Mouse (Mus musculus) G1E-ER4 (cell line): ENCODE data around the gene Pnliprp2. TPM values are rescaled to one million over a fixed set of nuclear protein-coding genes. Genes with fewer than 3 reads are reported as not detected.

Experiments used
- GATA1 ChIP-seq: IDR thresholded peaks from one replicate; pipeline ENCODE4 v1.8.0; 2012; ENCODE audit warnings: low read length, inconsistent platforms
- polyA plus RNA-seq: library from polyadenylated mRNA; stranded (reverse); fragments of >175 nt; gene quantifications from 2 replicates; pipeline ENCODE4 v1.2.3, GENCODE M21; 2012

Gene Pnliprp2
- polyA plus RNA-seq, 1 experiment: not detected

GRCm38 (mm10) chr19:58822454-58823200 lies 63.1 kb downstream of the Pnliprp2 start:
- TF ChIP-seq GATA1: no peak

- no peak for TF ChIP-seq GATA1
Observed at GRCm38 (mm10) chr19:58823301-58823700, 63.8 kb downstream of the Pnliprp2 start.

- TF ChIP-seq GATA1: no peak
Observed at GRCm38 (mm10) chr19:58824316-58824715, 64.8 kb downstream of the Pnliprp2 start.

Other genes starting within 250 kb of the Pnliprp2 start
- not detected in 2 replicates for gene Ccdc172, start 247.7 kb upstream of the Pnliprp2 start, polyA plus RNA-seq
- not detected in 2 replicates for gene Pnlip, start 107.2 kb upstream of the Pnliprp2 start, polyA plus RNA-seq
- not detected in 2 replicates for gene Pnliprp1, start 30.8 kb upstream of the Pnliprp2 start, polyA plus RNA-seq
- not detected in 2 replicates for gene 1700019N19Rik, start 34.7 kb downstream of the Pnliprp2 start, polyA plus RNA-seq
- gene Eno4, start 183.7 kb downstream of the Pnliprp2 start, polyA plus RNA-seq: 0.19 and 0.22 TPM in 2 replicates
- gene Hspa12a, start 183.9 kb downstream of the Pnliprp2 start, polyA plus RNA-seq: 0.15 TPM in 1 of 2 replicates, not detected in the other